Mouse (Mus musculus): ENCODE measurements around the gene Cel.

DNA sequence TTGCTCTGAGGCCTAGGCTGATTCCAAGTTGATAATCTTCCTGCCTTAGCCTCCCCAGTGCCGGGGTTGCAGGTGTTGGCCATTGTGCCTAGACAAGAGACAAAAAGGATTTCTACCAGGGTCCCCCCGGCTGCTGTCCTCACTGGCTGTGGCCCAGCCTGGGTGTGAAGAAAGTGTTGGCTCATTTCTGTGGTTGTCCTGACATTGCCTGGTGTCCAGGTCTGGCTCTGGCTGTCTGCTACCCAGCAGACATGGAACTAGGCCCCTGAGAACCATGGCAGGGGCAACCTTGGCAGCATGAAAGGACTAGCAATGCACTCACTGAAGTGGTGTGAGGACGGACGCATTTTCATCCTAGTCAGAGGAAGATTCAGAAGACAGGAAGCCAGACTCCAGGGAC lies 33.3 kb downstream of the Cel start:
- TF ChIP-seq CTCF (IDR thresholded peaks at IDR 0.05; ENCODE audit: insufficient read depth, low read length) (no peak), POLR2A (IDR thresholded peaks at IDR 0.05; ENCODE audit: borderline replicate concordance, extremely low read depth, low read depth, low read length) (no peak)
